Mouse (Mus musculus): ENCODE measurements around the gene Strap. TPM values are rescaled to one million over a fixed set of nuclear protein-coding genes. Genes with fewer than 3 reads are reported as not detected.

Strap gene
- polyA plus RNA-seq, 1 experiment from 2014 or later = 71.0 TPM

GRCm38 (mm10) chr6:137783899-137784637, 49.2 kb downstream of the Strap start:
- Histone ChIP-seq H3K36me3 (ENCODE audit: control insufficient read depth, insufficient read depth) (peaks cover 27% of the 10 kb centered on the region; the same call in 1 of the 2 replicates), H3K4me3 (ENCODE audit: low read depth, low read length) (no peak overlapping the region), H3K9ac (ENCODE audit: low read depth, low read length) (no peak overlapping the region), H3K4me2 (replicated peaks; ENCODE audit: low read depth) (no peak overlapping the region), H3K4me1 (replicated peaks; ENCODE audit: control insufficient read depth, insufficient read depth, low read length) (no peaks in the 10 kb centered on the region), H3K9me3 (ENCODE audit: control insufficient read depth) (no peaks in the 10 kb centered on the region), H3K27me3 (replicated peaks; ENCODE audit: control insufficient read depth, insufficient read depth, low read length) (no peaks in the 10 kb centered on the region), H3K27ac (ENCODE audit: low read depth, low read length) (no peak overlapping the region)
- ATAC-seq = peak; percentile 78
- WGBS = 73% methylated on average over 7 of the region's 7 CpGs
- TF ChIP-seq CTCF (IDR thresholded peaks at IDR 0.05; ENCODE audit: low read depth) = no peak

- H3K36me3 ChIP-seq (ENCODE audit: control insufficient read depth, insufficient read depth) = peaks cover 18% of the 10 kb centered on the region; the same call in 1 of the 2 replicates
- no peak overlapping the region for H3K4me2 ChIP-seq (replicated peaks; ENCODE audit: low read depth)
- WGBS = 65% methylated on average over 9 of the region's 9 CpGs
- no peak overlapping the region for H3K4me3 ChIP-seq (ENCODE audit: low read depth, low read length)
- TF ChIP-seq CTCF (IDR thresholded peaks at IDR 0.05; ENCODE audit: low read depth) = no peak
- no peak for ATAC-seq
- H3K9me3 ChIP-seq (ENCODE audit: control insufficient read depth) = no peaks in the 10 kb centered on the region
- no peaks in the 10 kb centered on the region for H3K27me3 ChIP-seq (replicated peaks; ENCODE audit: control insufficient read depth, insufficient read depth, low read length)
- no peaks in the 10 kb centered on the region for H3K4me1 ChIP-seq (replicated peaks; ENCODE audit: control insufficient read depth, insufficient read depth, low read length)
- no peak overlapping the region for H3K9ac ChIP-seq (ENCODE audit: low read depth, low read length)
- H3K27ac ChIP-seq (ENCODE audit: low read depth, low read length) = no peak overlapping the region
These were observed 54.2 kb downstream of the Strap start for GRCm38 (mm10) chr6:137788976-137789590.

DNA sequence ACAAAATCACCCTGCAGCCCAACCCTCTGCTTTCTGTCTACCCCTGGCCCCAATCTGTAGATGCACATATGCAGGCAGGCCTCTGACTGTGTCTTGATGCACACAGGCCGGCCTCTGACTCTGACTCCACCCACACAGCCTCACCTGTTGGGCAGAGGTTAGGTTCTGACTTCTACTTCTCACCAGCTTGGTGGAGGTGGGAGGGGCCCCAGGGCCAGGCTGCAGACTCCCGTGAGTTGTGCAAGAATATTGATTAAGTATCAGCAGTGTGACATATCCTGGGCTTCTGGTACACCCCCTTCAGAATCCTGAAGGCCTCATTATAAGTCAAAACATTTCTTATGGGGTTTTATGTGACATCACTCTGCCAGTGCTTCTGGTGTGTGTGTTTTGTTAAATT, 54.8 kb downstream of the Strap start:
- H3K4me3 ChIP-seq (ENCODE audit: low read depth, low read length) = no peak overlapping the region
- ATAC-seq = peak; percentile 79
- H3K36me3 ChIP-seq (ENCODE audit: control insufficient read depth, insufficient read depth) = peaks cover 18% of the 10 kb centered on the region; the same call in 1 of the 2 replicates
- no peaks in the 10 kb centered on the region for H3K4me1 ChIP-seq (replicated peaks; ENCODE audit: control insufficient read depth, insufficient read depth, low read length)
- H3K9ac ChIP-seq (ENCODE audit: low read depth, low read length) = no peak overlapping the region
- H3K4me2 ChIP-seq (replicated peaks; ENCODE audit: low read depth) = no peak overlapping the region
- H3K9me3 ChIP-seq (ENCODE audit: control insufficient read depth) = no peaks in the 10 kb centered on the region
- no peak for TF ChIP-seq CTCF (IDR thresholded peaks at IDR 0.05; ENCODE audit: low read depth)
- no peak overlapping the region for H3K27ac ChIP-seq (ENCODE audit: low read depth, low read length)
- WGBS = 24% methylated on average over 2 of the region's 2 CpGs
- H3K27me3 ChIP-seq (replicated peaks; ENCODE audit: control insufficient read depth, insufficient read depth, low read length) = no peaks in the 10 kb centered on the region

GRCm38 (mm10) chr6:137795494-137795893, 60.6 kb downstream of the Strap start:
- Histone ChIP-seq H3K27ac (ENCODE audit: low read depth, low read length) (no peak overlapping the region), H3K9ac (ENCODE audit: low read depth, low read length) (no peak overlapping the region), H3K4me3 (ENCODE audit: low read depth, low read length) (no peak overlapping the region), H3K27me3 (replicated peaks; ENCODE audit: control insufficient read depth, insufficient read depth, low read length) (no peaks in the 10 kb centered on the region), H3K9me3 (ENCODE audit: control insufficient read depth) (no peaks in the 10 kb centered on the region), H3K36me3 (ENCODE audit: control insufficient read depth, insufficient read depth) (peaks cover 11% of the 10 kb centered on the region; the same call in 1 of the 2 replicates), H3K4me2 (replicated peaks; ENCODE audit: low read depth) (no peak overlapping the region), H3K4me1 (replicated peaks; ENCODE audit: control insufficient read depth, insufficient read depth, low read length) (no peaks in the 10 kb centered on the region)
- no peak for TF ChIP-seq CTCF (IDR thresholded peaks at IDR 0.05; ENCODE audit: low read depth)
- ATAC-seq = no peak
- 53% methylated on average over 2 of the region's 2 CpGs for WGBS

- H3K9ac ChIP-seq (ENCODE audit: low read depth, low read length) = no peak overlapping the region
- H3K4me3 ChIP-seq (ENCODE audit: low read depth, low read length) = no peak overlapping the region
- 73% methylated on average over 28 of the region's 29 CpGs for WGBS
- no peak overlapping the region for H3K4me2 ChIP-seq (replicated peaks; ENCODE audit: low read depth)
- H3K9me3 ChIP-seq (ENCODE audit: control insufficient read depth) = no peaks in the 10 kb centered on the region
- H3K27ac ChIP-seq (ENCODE audit: low read depth, low read length) = no peak overlapping the region
- peaks cover 12% of the 10 kb centered on the region; the same call in 1 of the 2 replicates for H3K36me3 ChIP-seq (ENCODE audit: control insufficient read depth, insufficient read depth)
- peak; percentile 82 for TF ChIP-seq CTCF (IDR thresholded peaks at IDR 0.05; ENCODE audit: low read depth)
- no peaks in the 10 kb centered on the region for H3K27me3 ChIP-seq (replicated peaks; ENCODE audit: control insufficient read depth, insufficient read depth, low read length)
- ATAC-seq = no peak; the same call in 1 of the 2 replicates
- no peaks in the 10 kb centered on the region for H3K4me1 ChIP-seq (replicated peaks; ENCODE audit: control insufficient read depth, insufficient read depth, low read length)
These were observed 62.0 kb downstream of the Strap start for GRCm38 (mm10) chr6:137796596-137797567.

- no peak overlapping the region for H3K4me2 ChIP-seq (replicated peaks; ENCODE audit: low read depth)
- ATAC-seq = no peak
- no peaks in the 10 kb centered on the region for H3K9me3 ChIP-seq (ENCODE audit: control insufficient read depth)
- no peaks in the 10 kb centered on the region for H3K27me3 ChIP-seq (replicated peaks; ENCODE audit: control insufficient read depth, insufficient read depth, low read length)
- H3K9ac ChIP-seq (ENCODE audit: low read depth, low read length) = no peak overlapping the region
- no peaks in the 10 kb centered on the region for H3K4me1 ChIP-seq (replicated peaks; ENCODE audit: control insufficient read depth, insufficient read depth, low read length)
- 67% methylated on average over 9 of the region's 9 CpGs for WGBS
- no peak for TF ChIP-seq CTCF (IDR thresholded peaks at IDR 0.05; ENCODE audit: low read depth)
- H3K4me3 ChIP-seq (ENCODE audit: low read depth, low read length) = no peak overlapping the region
- peaks cover 16% of the 10 kb centered on the region; the same call in 1 of the 2 replicates for H3K36me3 ChIP-seq (ENCODE audit: control insufficient read depth, insufficient read depth)
- no peak overlapping the region for H3K27ac ChIP-seq (ENCODE audit: low read depth, low read length)
These were observed 64.4 kb downstream of the Strap start for GRCm38 (mm10) chr6:137799253-137799652.

Other genes with a start within 250 kb of the Strap start
- gene Eps8, start 80.2 kb upstream of the Strap start, polyA plus RNA-seq (2015; fragmentation: Nextera tagmentation; extraction: Ambion mirVana) = 204 and 209 TPM in 2 replicates
- 122 and 130 TPM in 2 replicates for gene Dera, start 19.5 kb downstream of the Strap start, polyA plus RNA-seq (2015; fragmentation: Nextera tagmentation; extraction: Ambion mirVana)